Mouse (Mus musculus): ENCODE measurements at regions not wholly inside any gene's neighbourhood (a gene's known extent, or its start where the extent isn't known, plus 50 kb on each side); places are given as distances from the start of the nearest gene placed in this dataset.

DNA sequence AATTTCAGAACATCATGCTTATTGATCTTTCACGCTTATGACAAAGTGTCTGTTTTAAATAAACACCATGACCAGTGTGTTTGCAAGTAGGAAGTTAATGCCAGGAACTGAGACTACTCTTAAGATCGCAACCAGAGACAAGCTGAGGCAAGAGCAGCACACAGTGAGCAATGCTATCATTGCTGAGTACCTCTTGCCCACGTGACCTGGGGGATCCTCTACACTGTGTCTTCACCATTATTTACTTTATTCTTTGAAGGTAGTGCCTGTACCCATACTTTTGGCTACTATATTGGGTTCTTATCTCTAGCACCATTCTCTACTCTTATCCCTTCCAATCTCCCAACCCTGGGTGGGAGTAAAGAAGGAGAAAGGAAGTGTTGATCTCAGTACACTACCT is 254.9 kb downstream of the Rpl10-ps3 start:
- no peak for TF ChIP-seq CTCF (IDR thresholded peaks at IDR 0.05; ENCODE audit: borderline replicate concordance, insufficient read depth, low read depth, low read length)
- TF ChIP-seq POLR2A (IDR thresholded peaks at IDR 0.05; ENCODE audit: borderline replicate concordance, insufficient read depth, low read length) = no peak

Data from cerebellum, adult 2 months (tissue).